Mouse (Mus musculus): ENCODE measurements around the gene Vapa. TPM values are rescaled to one million over a fixed set of nuclear protein-coding genes. Genes with fewer than 3 reads are reported as not detected.
"Not testable (repeated sequence)": the region's sequence is repeated elsewhere in the genome, so short reads cannot be mapped to it uniquely, and the experiment has no call there.

The Vapa gene
- polyA plus RNA-seq, 1 experiment from 2014 or later = 55.9 TPM

GRCm38 (mm10) chr17:65532381-65532780 lies 81.0 kb downstream of the Vapa start:
- not testable (repeated sequence) for H3K27ac ChIP-seq; H3K36me3 ChIP-seq (ENCODE audit: inconsistent target); H3K4me3 ChIP-seq (ENCODE audit: inconsistent target); H3K79me2 ChIP-seq (ENCODE audit: inconsistent target)

Other genes starting within 250 kb of the Vapa start
- not detected in 3 replicates for gene Tmem232, start 72.8 kb downstream of the Vapa start, polyA plus RNA-seq (2018)
- gene Txndc2, start 28.6 kb upstream of the Vapa start, polyA plus RNA-seq (2018) = 0.10 TPM in 1 of 3 replicates, not detected in the others
- 93.9 to 139 TPM (median 136 TPM) in 3 replicates for gene Rab31, start 159.2 kb upstream of the Vapa start, polyA plus RNA-seq (2018)
- gene Ppp4r1, start 169.0 kb upstream of the Vapa start, polyA plus RNA-seq (2018) = 33.7 to 41.6 TPM (median 40.4 TPM) in 3 replicates